Mouse (Mus musculus) liver, embryonic 14.5 days (tissue): ENCODE data around the gene Epha8.

ENCODE experiments used
- CTCF ChIP-seq: IDR thresholded peaks from 2 replicates; pipeline ENCODE4 v1.5.1; 2016; ENCODE audit warnings: antibody characterized with exemption, low read depth, control low read depth
- EP300 ChIP-seq: IDR thresholded peaks from 2 replicates; pipeline ENCODE4 v1.6.1; 2016; ENCODE audit warnings: antibody characterized with exemption, low read depth

DNA sequence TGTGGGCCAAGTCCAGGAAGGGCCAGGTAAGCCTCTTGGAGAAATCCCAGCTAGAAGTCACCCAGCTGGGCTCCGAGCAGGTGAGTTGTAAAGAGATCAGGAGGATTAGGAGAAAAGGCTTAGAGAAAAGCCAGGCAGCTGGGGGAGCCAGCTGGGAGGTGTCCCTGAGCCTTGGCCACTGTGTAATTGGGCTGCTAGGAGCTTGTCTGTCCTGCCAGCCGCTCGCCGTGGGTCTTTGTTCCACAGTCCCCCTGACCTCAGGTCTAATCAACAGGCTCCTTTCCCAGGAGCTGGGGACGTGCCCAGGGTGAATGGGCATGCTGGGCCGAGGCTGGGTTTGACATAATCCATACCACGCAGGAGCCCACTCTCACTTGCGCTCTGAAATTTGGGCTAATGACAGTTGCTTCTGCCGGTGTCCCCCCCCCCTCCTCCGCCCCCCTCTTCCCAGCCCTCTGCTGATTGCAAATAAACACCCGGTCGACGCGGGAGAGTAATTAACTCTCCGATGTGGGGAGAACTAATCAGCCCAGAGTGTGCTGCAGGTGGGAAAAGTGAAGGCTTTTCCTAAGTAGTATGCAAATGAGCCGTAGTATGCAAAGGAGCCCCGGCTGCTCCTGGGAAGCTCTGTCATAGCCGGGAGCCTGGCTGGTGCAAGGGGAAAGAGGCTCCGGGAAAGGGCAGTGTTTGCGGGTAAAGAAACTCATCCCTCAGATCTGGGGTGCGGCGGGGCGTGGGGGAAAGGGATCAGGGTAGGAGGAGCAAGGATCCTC, 51.7 kb downstream of the Epha8 start:
- TF ChIP-seq CTCF (no peak), EP300 (no peak)
